Mouse (Mus musculus): ENCODE measurements around the gene Ttk. TPM values are rescaled to one million over a fixed set of nuclear protein-coding genes. Genes with fewer than 3 reads are reported as not detected.
A peak's percentile ranks its signal among the peaks of the same experiment; 100 is the strongest.

Ttk gene
- 0.37 TPM in 1 of 2 replicates, not detected in the other for polyA plus RNA-seq (2012; ENCODE audit: insufficient read depth, low replicate concordance)

DNA sequence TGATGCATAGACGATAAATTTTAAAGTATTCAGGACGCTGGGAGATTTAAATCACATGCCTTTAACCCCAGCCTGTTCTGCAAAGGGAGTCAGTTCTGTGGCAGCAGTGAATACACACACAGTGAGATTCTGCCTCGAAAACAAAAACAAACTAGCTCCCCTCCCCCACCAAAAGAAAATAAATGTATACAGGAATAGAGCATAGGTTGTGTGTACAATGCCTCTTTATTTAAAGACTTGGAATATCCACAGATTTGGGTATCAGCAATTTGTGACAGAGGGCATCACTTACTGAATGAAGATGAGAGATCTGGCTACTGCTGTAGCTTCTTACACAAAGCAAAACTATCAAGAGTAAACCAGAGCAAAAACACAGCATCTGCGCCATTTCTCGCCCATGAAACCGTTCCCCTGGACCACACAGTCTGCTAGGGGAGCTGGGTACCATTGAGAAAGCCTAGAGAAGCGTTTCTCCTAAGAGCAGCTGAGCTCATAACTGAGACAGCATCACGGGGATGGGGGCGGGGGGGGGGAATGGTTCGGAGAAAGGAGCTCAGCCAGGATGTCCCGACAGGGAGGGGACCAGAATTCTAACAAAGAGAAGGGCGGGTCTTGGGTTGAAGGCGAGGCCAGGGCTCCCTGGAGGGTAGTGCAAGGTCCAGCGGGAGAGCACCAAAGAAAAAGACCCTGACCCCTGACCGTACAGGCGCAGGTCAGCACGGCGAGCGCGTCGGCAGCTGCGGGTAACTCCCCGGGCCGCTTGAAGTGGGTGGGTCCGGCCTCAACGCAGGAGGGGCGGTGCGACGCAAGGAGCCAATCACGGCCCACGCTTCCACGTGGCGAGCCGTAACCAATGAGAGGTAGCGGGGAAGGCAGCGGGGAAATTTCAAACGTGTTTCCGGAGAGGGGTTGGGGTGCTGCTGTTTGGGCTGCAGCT lies at the start of gene Ttk:
Gene Ttk (plus strand): TSS at position 879 of the 937 bp plus-strand sequence.
- peaks cover 7% of the 10 kb centered on the region for H3K36me3 ChIP-seq (replicated peaks; ENCODE audit: low read length)
- TF ChIP-seq FLI1 (IDR thresholded peaks at IDR 0.05; ENCODE audit: low read length), result peak; percentile 96; the same call in 1 of the 2 replicates
- no peak for TF ChIP-seq GATA1 (IDR thresholded peaks at IDR 0.05; ENCODE audit: borderline replicate concordance, low read length)

DNA sequence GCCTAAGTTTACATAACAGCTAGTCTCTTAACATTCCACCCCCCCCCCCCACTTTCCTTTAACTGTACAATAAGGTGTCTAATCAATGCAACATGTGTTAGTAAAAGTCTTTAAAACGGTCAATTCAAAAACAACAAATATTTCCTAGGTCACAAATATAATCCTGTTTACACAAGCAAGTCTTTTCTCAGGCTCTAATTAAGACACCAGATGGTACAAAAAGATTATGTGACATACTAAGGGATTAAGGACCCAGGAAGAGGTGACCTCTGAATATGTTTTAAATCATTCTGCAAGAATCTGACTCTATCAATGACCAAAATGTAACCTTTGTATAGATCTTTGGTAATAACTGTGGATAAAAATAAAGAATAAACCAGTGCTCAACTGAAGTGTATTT lies 49.0 kb upstream of the Ttk start:
- no peak overlapping the region for H3K4me3 ChIP-seq (replicated peaks)
- TF ChIP-seq GATA1 (IDR thresholded peaks at IDR 0.05; ENCODE audit: borderline replicate concordance, low read length) (no peak), FLI1 (IDR thresholded peaks at IDR 0.05; ENCODE audit: low read length) (no peak)
- H3K4me1 ChIP-seq, result no peaks in the 10 kb centered on the region
- H3K9me3 ChIP-seq, result peaks cover 4% of the 10 kb centered on the region
- H3K27me3 ChIP-seq (replicated peaks), result no peaks in the 10 kb centered on the region
- no peaks in the 10 kb centered on the region for H3K36me3 ChIP-seq (replicated peaks; ENCODE audit: low read length)

More for the DNA sequence above, at the start of gene Ttk:
- H3K27me3 ChIP-seq (replicated peaks), result no peaks in the 10 kb centered on the region
- H3K4me1 ChIP-seq, result peaks cover 47% of the 10 kb centered on the region
- H3K4me3 ChIP-seq (replicated peaks), result peak within 1 kb of the TSS; percentile 98
- H3K9me3 ChIP-seq, result no peaks in the 10 kb centered on the region

DNA sequence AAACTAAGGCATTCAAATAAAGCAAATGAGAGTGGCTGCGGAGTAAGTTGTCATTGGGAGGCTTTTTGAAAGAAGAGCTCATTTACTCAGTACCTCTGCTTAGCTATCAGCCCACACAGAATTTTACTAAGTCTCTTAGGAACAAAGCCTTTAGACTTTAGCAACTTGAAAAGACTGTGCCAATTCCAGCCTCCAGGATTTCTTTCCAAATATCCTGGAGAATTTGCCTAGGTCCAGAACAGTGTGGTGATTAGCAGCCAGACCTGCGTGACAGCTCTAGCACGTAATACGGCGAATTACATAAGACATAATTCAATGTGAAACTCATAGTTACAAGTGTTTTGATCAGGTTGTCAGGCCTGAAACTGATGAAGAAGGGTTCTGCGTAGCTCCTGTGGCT lies 45.2 kb upstream of the Ttk start:
- H3K4me3 ChIP-seq (replicated peaks), result no peak overlapping the region
- no peaks in the 10 kb centered on the region for H3K9me3 ChIP-seq
- H3K36me3 ChIP-seq (replicated peaks; ENCODE audit: low read length), result no peaks in the 10 kb centered on the region
- no peaks in the 10 kb centered on the region for H3K27me3 ChIP-seq (replicated peaks)
- TF ChIP-seq GATA1 (IDR thresholded peaks at IDR 0.05; ENCODE audit: borderline replicate concordance, low read length), result no peak
- no peak for TF ChIP-seq FLI1 (IDR thresholded peaks at IDR 0.05; ENCODE audit: low read length)
- H3K4me1 ChIP-seq, result no peaks in the 10 kb centered on the region

DNA sequence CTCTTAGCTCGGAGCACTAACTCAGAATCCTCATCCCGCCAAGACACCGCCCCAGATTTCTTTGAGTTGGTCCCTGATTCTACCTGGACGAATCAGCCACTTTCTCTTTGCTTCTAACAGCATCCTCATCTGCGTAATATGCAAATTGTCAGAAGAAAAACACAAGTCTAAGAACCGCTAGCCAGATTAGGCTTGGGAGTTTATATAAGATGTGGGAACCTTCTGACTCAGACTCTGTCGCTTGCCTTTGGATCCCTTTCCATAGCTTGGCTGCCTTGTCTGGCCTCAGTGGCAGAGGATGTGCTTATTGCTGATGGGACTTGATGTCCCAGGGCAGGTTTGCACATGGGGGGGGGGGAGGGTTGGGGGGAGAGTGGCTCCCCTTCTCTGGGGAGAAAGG lies 37.6 kb upstream of the Ttk start:
- Histone ChIP-seq H3K9me3 (peaks cover 5% of the 10 kb centered on the region), H3K27me3 (replicated peaks) (peaks cover 2% of the 10 kb centered on the region), H3K36me3 (replicated peaks; ENCODE audit: low read length) (no peaks in the 10 kb centered on the region), H3K4me1 (no peaks in the 10 kb centered on the region), H3K4me3 (replicated peaks) (no peak overlapping the region)
- no peak for TF ChIP-seq GATA1 (IDR thresholded peaks at IDR 0.05; ENCODE audit: borderline replicate concordance, low read length)
- no peak for TF ChIP-seq FLI1 (IDR thresholded peaks at IDR 0.05; ENCODE audit: low read length)

DNA sequence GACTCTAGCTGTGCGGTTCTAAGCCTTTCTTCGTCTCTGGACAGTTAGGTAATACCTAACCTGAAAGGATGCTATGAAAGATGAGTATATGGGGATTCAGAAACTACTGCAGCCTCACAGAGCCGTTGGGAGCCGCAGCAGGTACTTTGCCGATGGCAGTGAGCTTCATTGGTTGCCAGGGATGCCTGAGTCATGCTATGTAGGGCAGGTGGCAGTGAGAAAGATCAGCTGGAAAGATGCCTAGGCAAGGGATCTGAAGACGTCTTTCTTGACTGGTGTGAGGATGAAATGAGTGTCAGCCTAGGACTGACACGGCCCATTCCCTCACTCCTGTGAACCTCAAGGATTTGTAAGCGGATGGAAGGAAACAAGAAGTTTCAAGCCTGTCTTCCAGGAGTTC lies 36.6 kb upstream of the Ttk start:
- Histone ChIP-seq H3K4me3 (replicated peaks) (no peak overlapping the region), H3K36me3 (replicated peaks; ENCODE audit: low read length) (no peaks in the 10 kb centered on the region), H3K27me3 (replicated peaks) (peaks cover 9% of the 10 kb centered on the region), H3K4me1 (no peaks in the 10 kb centered on the region), H3K9me3 (peaks cover 5% of the 10 kb centered on the region)
- TF ChIP-seq GATA1 (IDR thresholded peaks at IDR 0.05; ENCODE audit: borderline replicate concordance, low read length) (no peak), FLI1 (IDR thresholded peaks at IDR 0.05; ENCODE audit: low read length) (no peak)

DNA sequence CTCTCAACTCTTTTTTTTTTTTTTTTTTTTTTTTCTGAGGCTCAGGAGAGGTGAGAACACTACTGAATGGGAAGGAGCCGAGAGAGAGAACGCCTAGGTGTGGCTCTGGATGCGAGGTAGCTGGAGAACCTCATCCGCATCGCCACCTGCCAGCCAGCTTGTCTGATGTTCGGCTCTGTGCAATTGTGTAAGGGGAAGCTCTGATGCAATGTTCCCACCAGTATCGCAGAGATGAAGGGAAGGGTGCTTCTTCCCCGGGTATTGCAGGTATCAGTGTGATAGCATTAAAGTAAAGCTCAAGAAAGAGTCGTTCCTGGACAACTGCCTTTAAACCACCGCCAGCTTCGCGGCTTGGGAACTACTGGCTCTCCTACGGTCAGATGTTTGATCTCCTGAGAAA lies 30.1 kb upstream of the Ttk start:
- H3K36me3 ChIP-seq (replicated peaks; ENCODE audit: low read length), result no peaks in the 10 kb centered on the region
- no peak overlapping the region for H3K4me3 ChIP-seq (replicated peaks)
- peaks cover 5% of the 10 kb centered on the region for H3K9me3 ChIP-seq
- peaks cover 46% of the 10 kb centered on the region for H3K27me3 ChIP-seq (replicated peaks)
- H3K4me1 ChIP-seq, result peaks cover 19% of the 10 kb centered on the region
- TF ChIP-seq FLI1 (IDR thresholded peaks at IDR 0.05; ENCODE audit: low read length), result no peak
- no peak for TF ChIP-seq GATA1 (IDR thresholded peaks at IDR 0.05; ENCODE audit: borderline replicate concordance, low read length)

DNA sequence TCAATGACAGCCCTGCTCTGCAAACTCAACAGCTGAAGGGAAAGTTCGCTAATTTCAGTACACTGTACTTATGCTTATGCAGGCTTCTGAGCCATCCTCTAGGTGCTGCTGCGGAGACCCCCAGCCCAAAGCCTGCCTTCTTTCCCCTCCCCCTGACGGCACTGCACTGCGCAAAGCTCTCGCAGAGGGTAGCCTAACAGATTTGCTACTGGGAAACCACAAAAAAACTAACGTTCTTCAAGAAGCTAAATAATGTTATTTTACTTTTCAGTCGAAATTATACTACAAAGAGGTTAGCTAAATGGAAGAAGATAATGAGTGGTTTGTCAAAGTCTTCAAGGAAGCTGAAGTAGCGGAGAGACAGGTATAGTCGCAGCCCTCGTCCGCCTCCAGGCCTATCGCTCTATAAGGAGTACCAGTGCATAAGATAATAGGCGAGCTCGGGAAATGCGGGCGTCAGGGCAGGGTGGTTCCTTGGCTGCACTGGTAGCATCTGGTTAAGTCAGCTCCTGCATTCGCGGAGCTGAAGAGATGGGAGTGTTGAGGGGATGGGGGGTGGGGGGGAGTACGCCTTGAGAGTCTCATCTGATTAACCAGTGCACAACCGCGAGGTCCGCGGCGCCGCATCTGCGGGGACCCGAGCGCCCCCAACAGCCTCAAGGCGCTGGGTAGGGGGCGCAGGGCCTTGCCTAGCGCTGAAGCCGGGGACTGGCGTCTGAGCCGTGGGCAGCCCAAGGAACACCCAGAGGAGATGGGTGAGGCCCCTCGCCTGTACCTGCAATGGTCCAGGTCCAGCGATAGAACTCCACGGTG lies 29.1 kb upstream of the Ttk start:
- TF ChIP-seq FLI1 (IDR thresholded peaks at IDR 0.05; ENCODE audit: low read length) (no peak), GATA1 (IDR thresholded peaks at IDR 0.05; ENCODE audit: borderline replicate concordance, low read length) (no peak)
- H3K36me3 ChIP-seq (replicated peaks; ENCODE audit: low read length), result no peaks in the 10 kb centered on the region
- peaks cover 19% of the 10 kb centered on the region for H3K4me1 ChIP-seq
- no peaks in the 10 kb centered on the region for H3K9me3 ChIP-seq
- H3K4me3 ChIP-seq (replicated peaks), result peak overlapping the region; percentile 92
- peaks cover 46% of the 10 kb centered on the region for H3K27me3 ChIP-seq (replicated peaks)

DNA sequence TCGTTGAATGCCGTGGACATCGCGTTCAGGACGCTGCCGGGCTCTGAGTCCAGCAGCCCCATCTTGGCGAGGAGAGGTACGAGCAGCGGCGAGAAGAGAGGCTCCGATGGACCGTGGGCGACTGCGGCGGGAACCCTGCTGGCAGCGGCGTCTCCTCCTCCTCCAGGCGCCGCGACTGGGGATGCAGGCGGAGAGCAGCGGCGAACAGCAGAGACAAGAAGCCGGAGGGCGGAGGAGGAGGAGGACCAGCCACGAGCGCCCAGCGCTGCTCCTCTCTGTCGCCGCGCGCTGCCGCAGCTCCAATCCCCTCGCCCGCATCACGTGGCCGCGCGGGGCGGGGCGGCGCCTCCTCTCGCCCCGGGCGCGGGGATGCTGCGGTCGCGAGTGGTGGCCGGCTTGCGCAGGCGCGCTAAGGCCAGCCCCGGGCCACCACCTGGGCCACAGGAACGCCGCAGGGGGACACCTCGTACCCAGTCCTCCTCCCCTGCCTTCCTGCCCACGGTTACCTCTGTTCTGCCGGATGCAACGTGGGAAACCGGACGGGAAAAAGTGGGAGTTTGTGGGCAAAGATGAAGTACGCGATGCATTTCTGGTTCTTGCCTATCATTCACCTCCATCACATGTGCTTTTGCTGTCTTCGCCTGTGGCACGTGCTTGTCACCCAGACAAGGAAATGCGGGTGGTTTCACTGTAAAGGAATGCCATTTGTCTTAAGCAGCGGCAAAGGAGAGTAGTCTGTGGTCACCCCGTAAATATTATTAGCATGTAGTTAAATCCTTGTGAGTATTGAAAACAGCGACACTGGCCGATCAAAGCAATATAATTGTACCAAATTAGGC lies 28.3 kb upstream of the Ttk start, which contains the start of gene Elovl4:
Gene Elovl4 (minus strand): TSS at position 301 of the 839 bp plus-strand sequence.
- Histone ChIP-seq H3K9me3 (no peaks in the 10 kb centered on the region), H3K4me3 (replicated peaks) (peak within 1 kb of the TSS; percentile 92), H3K36me3 (replicated peaks; ENCODE audit: low read length) (no peaks in the 10 kb centered on the region), H3K4me1 (peaks cover 19% of the 10 kb centered on the region), H3K27me3 (replicated peaks) (peaks cover 46% of the 10 kb centered on the region)
- TF ChIP-seq FLI1 (IDR thresholded peaks at IDR 0.05; ENCODE audit: low read length) (no peak), GATA1 (IDR thresholded peaks at IDR 0.05; ENCODE audit: borderline replicate concordance, low read length) (no peak)

DNA sequence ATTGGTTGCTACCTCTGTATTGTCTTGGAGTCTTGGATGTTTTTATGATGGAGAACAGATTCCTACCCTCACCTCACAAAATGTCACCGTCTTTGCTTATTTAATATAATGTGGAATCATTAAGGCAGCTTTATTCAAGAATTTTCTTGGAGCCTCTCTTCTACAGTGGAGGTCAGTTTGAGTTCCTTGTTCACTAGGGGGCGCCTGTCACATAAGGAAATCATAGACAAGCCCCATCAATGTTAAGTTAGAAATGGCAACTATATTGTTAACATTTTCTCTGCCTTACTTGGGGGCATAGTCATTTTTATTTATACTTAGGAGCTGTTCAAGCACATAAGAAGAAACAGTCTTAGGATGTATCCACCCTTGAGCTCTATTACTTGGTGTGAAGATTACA lies 26.9 kb upstream of the Ttk start:
- H3K27me3 ChIP-seq (replicated peaks), result peaks cover 42% of the 10 kb centered on the region
- peaks cover 19% of the 10 kb centered on the region for H3K4me1 ChIP-seq
- H3K36me3 ChIP-seq (replicated peaks; ENCODE audit: low read length), result no peaks in the 10 kb centered on the region
- TF ChIP-seq GATA1 (IDR thresholded peaks at IDR 0.05; ENCODE audit: borderline replicate concordance, low read length) (no peak), FLI1 (IDR thresholded peaks at IDR 0.05; ENCODE audit: low read length) (no peak)
- H3K9me3 ChIP-seq, result peaks cover under 1% of the 10 kb centered on the region; the same call in 1 of the 2 replicates
- H3K4me3 ChIP-seq (replicated peaks), result no peak overlapping the region
